Mouse (Mus musculus) cerebellum, postnatal 4 days (tissue): ENCODE data around the gene Slc12a8.
"Not testable (repeated sequence)": the region's sequence is repeated elsewhere in the genome, so short reads cannot be mapped to it uniquely, and the experiment has no call there.

Experiments used
- DNase-seq, 2 experiments: peaks; one replicate each; pipeline ENCODE4 v3.0.0; 2022; ENCODE audit warnings: low spot score in 2 of 2, mixed read lengths in 1 of 2

The Slc12a8 gene

DNA sequence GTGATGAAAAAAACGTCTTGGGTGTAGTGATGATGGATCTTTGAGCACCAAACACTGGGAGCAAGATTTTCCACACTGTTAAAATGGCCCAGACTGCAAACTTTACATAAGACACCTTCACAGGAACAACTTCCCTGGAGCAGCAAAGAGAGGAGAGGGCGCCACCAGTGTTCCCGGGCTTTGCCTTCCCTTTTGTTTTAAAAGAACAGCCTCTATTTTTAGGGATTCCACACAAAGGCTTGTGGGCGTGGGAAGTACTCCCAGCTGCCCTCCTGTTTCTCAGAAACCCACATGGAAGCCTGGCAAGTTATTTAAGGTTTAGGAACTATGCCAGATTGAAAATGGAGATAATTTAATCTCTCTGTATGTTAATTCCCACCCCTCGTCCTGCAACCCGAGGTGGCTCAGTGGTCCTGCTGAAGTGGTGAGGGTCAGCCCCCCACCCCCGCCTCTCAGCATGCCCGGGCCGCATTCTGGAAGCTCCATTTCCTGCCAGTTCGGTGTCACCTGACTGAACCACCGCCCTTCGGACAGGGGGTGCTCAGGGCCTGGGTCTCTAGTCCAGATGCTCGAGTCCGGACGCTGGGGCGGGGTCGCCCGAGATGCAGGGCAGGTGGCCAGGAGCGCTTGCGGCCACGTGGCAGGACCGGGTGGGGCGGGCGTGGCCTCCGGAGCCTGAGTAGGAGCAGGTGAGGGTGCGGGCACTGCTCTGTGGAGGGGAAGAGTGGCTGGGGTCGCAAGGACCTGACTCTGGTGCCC lies at the start of gene Slc12a8:
Gene Slc12a8 (plus strand): TSS at position 522 of the 759 bp plus-strand sequence.
- DNase-seq, result peak in 1 of 2 experiments; percentile 28

- DNase-seq, result no peak
These were observed 49.7 kb upstream of the Slc12a8 start for GRCm38 (mm10) chr16:33467451-33467850.

GRCm38 (mm10) chr16:33469973-33470372 lies 47.2 kb upstream of the Slc12a8 start:
- DNase-seq, result no peak

DNA sequence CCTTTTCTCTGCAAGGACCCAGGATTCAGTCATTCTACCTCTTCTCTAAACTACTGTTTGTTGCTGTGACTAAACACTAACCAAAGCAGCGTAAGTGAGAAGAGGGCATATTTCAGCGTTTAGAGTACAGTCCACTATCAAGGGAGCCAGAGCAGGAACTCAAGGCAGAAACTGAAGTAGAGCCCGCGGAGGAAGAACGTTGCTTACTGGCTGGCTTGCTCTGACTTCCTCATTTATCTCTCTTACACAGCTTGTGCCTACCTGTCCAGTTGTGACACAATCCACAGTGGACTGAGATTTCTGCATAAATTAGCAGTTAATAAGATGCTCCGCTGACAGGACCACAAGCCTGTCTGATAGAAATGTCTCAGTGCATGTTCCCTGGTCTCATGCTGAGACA lies 42.7 kb upstream of the Slc12a8 start:
- DNase-seq, result no peak

DNA sequence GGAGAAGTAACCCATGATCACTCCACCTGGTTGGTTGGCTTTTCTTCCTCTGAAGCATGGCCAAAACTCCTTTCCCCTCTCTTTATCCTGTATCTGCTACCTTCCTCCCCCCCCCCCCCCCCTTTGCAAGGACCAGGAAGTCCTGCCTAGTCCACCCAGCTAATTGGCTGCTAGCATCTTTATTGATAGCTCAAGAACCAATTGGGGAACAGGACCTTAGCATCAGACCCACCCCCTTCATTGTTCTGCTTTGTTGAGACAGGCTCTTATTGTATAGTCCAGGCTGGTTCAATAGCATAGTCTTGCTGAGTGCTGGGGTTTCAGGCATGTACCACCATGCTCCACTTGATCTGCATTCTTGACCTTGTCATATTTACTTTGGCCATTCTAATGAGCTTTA lies 37.2 kb upstream of the Slc12a8 start:
- no peak for DNase-seq

DNA sequence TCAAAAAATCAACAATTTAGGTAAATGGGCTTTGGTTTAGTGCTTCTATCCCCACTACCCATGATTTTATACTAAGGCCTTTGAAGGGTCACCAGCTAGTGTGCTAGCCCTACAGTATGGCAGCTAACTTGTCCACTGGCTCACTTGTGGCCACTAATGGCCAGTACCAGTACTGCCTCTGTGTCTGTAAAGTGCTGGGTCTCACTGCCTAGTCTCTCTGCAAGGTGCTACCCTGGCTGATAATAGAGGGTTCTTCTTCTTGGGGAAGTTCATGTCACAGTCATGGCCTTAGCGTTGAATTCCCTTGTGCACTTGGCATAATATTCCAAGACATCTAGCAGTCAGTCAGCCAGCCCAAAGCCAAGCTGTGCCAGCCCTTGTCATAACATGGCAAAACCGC lies 36.0 kb upstream of the Slc12a8 start:
- DNase-seq, result peak in 1 of 2 experiments; percentile 18

- DNase-seq, result no peak
These were observed 34.8 kb upstream of the Slc12a8 start for GRCm38 (mm10) chr16:33482309-33482708.

- DNase-seq, result no peak
These were observed 29.4 kb upstream of the Slc12a8 start for GRCm38 (mm10) chr16:33487709-33488108.

DNA sequence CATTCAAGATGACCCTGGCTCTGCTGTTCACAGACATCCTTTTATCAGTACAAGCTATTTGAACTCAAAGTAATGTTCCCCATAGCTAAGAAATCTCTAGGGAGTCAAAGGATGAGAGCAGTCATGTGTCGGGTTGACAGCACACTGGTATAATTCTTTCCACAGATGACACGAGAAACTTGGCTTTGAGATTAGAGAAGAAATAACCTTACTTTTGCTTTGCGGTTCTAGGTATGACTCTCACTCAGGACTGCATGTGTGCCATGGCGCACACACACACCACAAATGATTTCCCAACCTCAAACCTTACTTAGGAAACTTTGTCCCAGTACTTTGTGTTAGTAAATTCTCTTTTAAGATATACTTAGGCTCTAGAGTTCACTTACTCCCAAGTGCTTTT lies 22.8 kb upstream of the Slc12a8 start:
- DNase-seq, result no peak

GRCm38 (mm10) chr16:33508082-33508481 lies 9.0 kb upstream of the Slc12a8 start:
- DNase-seq, result no peak

GRCm38 (mm10) chr16:33509231-33509630 lies 7.9 kb upstream of the Slc12a8 start:
- not testable (repeated sequence) for DNase-seq

DNA sequence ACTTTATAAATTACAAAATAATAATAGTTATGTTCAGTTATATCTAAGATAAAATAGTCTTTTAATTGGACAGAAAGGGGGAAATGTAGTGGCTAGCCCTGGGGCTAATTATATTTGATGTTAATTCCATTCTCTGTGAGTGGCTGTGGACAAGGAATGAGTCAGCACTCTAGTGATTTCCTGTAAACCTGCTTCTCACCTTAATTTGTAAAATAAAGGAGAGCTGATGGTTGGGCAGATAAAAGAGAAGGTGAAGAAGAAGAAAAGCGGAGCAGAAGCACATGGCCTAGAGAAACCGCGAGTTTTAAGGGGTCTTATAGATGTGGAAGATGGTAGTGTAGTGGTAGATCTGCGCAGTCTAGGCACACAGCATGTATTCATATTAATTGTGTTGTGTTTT lies 6.3 kb upstream of the Slc12a8 start:
- not testable (repeated sequence) for DNase-seq

DNA sequence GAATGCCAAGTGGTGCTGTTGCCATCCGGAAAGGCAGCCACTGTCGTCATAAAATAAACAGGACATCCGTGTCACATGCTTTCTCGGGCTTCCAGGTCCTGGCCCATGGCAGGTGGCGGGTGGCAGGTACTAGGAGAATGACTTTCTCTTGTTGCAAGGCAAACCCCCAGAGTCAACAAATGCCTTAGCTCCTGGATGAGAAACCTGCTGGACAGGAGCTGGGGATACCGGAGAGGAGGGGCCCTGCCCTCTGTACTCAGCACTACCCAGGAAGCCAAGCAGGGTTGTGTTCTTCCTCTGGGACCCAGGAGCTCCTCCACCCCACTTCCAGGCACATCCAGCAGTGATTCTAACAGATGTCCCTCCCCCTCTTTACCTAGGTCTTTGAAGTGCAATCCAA lies 4.6 kb upstream of the Slc12a8 start:
- DNase-seq, result no peak

GRCm38 (mm10) chr16:33517627-33518026 lies 499 bp downstream of the Slc12a8 start:
- DNase-seq, result no peak

DNA sequence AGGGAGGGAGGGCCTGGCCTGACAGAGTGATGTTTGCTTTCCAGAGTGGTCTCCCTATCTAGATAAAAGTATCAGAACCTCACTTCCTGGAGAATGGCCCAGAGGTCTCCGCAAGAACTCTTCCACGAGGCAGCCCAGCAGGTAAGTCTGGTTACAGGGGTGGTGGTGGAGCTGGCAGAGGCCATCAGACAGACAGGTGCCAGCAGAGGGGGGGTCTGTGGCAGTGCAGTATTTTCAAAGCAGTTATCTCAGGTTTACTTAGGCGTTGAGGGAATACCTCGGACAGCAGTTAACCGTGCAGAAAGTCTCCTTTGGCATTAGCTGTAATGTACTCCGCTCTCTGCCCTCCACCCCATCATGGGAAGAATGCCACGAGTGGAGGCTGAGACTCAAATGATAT lies 1.1 kb downstream of the Slc12a8 start:
- no peak for DNase-seq

DNA sequence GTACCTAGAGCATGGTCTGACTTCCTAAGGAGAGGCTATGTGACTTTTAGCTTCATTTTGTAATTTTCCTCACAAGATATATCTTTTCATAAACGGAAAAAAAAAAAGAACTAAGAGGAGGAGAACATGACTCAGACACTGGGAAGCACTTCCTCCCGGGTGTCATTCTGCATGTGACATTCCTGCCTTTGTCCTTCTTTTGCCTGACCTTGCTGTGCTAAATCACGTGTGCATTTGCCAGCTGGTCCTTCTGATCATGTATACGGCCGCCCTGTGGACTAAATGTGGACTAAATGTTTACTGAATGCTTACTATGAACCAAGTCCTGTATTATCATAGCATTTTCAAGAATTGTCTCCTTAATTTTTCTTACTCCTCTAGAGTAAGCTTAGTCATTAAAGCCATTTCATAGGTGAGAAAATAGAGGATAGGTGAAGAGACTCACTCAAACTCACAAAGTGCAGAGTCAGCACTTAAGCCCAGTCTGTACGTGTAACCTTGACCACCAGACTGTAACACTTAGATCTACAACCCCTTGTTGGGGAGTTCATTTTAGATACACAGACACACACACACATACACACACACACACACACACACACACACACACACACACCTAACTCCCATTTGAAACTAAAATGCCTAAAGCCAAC lies 2.9 kb downstream of the Slc12a8 start:
- DNase-seq, result peak in 1 of 2 experiments; percentile 17

DNA sequence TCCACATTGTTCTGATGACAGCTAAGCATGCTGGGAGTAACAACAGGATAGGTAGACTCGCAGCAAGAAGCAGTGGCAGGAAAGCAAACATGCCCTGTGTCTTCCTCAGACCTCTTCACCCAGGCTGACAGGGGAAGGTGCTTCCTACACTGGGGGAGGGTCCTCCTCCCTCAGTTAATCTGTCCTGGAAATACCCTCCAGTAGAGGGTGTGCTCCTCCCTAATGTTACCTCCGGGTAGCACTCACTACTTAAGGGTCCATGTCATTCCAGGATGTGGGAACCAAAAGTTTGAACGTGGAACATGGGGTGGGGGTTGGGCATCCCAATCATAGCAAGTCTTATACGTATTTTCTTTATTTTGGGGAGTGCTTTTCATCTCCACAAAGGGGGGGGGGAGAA lies 5.4 kb downstream of the Slc12a8 start:
- no peak for DNase-seq

- no peak for DNase-seq
These were observed 6.4 kb downstream of the Slc12a8 start for GRCm38 (mm10) chr16:33523571-33523970.

- DNase-seq, result no peak
These were observed 12.7 kb downstream of the Slc12a8 start for GRCm38 (mm10) chr16:33529502-33530454.

DNA sequence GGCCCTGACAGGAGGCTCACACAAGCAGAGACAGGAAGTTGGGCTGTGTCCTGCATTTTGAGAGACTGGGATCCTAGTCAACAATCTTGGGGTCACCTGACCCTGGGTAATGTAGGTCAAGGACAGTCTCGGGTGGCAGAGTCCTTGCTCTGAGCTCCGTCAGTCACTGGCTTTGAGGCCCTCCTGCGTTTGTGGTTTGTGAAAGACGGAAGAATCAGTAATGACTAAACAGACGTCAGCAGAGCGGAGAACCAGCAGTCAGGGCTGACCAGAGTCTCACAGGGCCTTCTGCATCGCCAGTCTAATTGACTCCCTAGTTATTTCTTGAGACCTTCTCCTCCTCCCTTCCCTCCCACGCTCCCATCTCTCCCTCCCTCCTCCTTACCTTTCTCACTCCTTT lies 14.1 kb downstream of the Slc12a8 start:
- DNase-seq, result no peak

DNA sequence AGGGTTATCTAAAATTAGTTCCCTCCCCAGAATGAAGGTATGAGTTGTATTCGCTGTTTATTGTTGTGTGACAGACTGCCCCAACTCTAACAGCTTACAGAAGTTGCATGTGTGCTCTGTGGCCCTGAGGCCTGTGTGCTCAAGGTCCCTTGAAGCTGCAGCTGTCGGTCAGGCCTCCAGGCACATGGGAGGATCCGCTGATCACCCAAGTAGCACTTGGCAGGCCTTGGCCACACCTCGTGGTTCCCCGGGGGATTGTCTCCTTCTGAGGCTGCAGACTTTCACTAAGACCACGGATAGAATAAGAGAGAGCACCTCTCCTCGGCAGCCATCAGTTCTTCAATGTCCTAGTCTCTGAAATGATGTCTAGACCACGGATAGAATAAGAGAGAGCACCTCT lies 19.3 kb downstream of the Slc12a8 start:
- no peak for DNase-seq
